Comparison of ENCODE assay signal across 8 mouse cellular contexts in the genomic region with DNA sequence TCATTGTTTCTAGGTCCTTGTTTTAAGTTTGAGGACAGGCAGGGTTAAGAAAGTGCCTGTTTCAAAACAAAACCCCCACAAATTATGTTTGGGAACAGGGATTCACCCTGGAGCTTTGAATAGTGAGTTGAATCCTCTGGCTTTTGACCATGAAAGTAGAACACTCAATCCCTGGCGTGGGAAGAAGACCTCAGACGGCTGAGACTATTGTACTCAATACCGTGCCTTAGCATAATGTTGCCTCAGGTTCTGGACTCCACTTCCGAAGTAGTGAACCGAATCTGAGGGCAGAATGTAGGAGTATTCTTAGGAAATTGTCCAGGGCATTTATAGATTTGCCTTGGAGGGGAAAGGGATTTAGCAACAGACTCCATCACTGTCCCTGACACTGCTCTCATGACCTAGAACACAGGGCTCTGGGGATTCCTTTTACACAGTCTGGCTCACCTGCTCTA. TPM values are rescaled to one million over a fixed set of nuclear protein-coding genes. Genes with fewer than 3 reads are reported as not detected.
DNase-seq lines count a peak whose midpoint lies in the region; ATAC-seq and TF ChIP-seq lines count a peak whose summit lies in the region.

No protein-coding gene starts in this region.

- peaks cover 27% of the 10 kb centered on the region; the same call in 1 of the 2 replicates for H3K4me1 ChIP-seq in heart, postnatal 0 days (ENCODE audit: control insufficient read depth, insufficient read depth)
- H3K4me1 ChIP-seq in embryonic facial prominence, embryonic 11.5 days (ENCODE audit: control insufficient read depth, insufficient read depth, low read length), result peaks cover 3% of the 10 kb centered on the region; the same call in 1 of the 2 replicates
- H3K4me1 ChIP-seq in hindbrain, embryonic 13.5 days (replicated peaks), result peaks cover 21% of the 10 kb centered on the region
- H3K4me1 ChIP-seq in midbrain, embryonic 13.5 days (replicated peaks), result peaks cover 22% of the 10 kb centered on the region

- no peak overlapping the region for H3K27ac ChIP-seq in heart, postnatal 0 days (ENCODE audit: low read depth)
- H3K27ac ChIP-seq in embryonic facial prominence, embryonic 11.5 days (replicated peaks; ENCODE audit: low read depth, low read length), result no peak overlapping the region
- H3K27ac ChIP-seq in hindbrain, embryonic 13.5 days, result no peak overlapping the region
- no peak overlapping the region for H3K27ac ChIP-seq in midbrain, embryonic 13.5 days

- TF ChIP-seq CTCF in heart, postnatal 0 days (IDR thresholded peaks at IDR 0.05; ENCODE audit: low read depth), result no peak

- intact Hi-C loops in heart, postnatal 14 days (cut with DNase I), result loop anchor here (5.0 kb wide), 1 partner anchor 42 kb away; no protein-coding TSS in a partner anchor
- intact Hi-C loops in left cerebral cortex, postnatal 4 days (cut with DNase I), result loop anchor here (5.0 to 10.0 kb wide), 2 partner anchors 60 to 108 kb away; partner anchors contain the start of gene Itih4
- intact Hi-C loops in left cerebral cortex, postnatal 36 days (cut with DNase I), result loop anchor here (5.0 kb wide), 1 partner anchor 37 kb away; no protein-coding TSS in a partner anchor

- H3K4me2 ChIP-seq in heart, postnatal 0 days (ENCODE audit: low read depth, low read length), result peak overlapping the region; percentile 90
- peak overlapping the region; percentile 81; the same call in 1 of the 2 replicates for H3K4me2 ChIP-seq in embryonic facial prominence, embryonic 11.5 days (ENCODE audit: low read depth, low read length)
- peak overlapping the region; percentile 79 for H3K4me2 ChIP-seq in hindbrain, embryonic 13.5 days
- H3K4me2 ChIP-seq in midbrain, embryonic 13.5 days (replicated peaks), result peak overlapping the region; percentile 82

- no peaks in the 10 kb centered on the region for H3K27me3 ChIP-seq in heart, postnatal 0 days (ENCODE audit: control insufficient read depth, insufficient read depth, low read length)
- H3K27me3 ChIP-seq in embryonic facial prominence, embryonic 11.5 days (ENCODE audit: control insufficient read depth, insufficient read depth, low read length), result no peaks in the 10 kb centered on the region
- no peaks in the 10 kb centered on the region for H3K27me3 ChIP-seq in hindbrain, embryonic 13.5 days
- no peaks in the 10 kb centered on the region for H3K27me3 ChIP-seq in midbrain, embryonic 13.5 days

- WGBS in heart, postnatal 0 days, result 32% methylated on average over 5 of the region's 5 CpGs
- WGBS in embryonic facial prominence, embryonic 11.5 days, result 28% methylated on average over 5 of the region's 5 CpGs
- 34% methylated on average over 5 of the region's 5 CpGs for WGBS in hindbrain, embryonic 13.5 days
- 37% methylated on average over 5 of the region's 5 CpGs for WGBS in midbrain, embryonic 13.5 days

- H3K36me3 ChIP-seq in heart, postnatal 0 days (replicated peaks; ENCODE audit: control insufficient read depth, insufficient read depth, low read length), result 0 out of 2 replicates have a peak, but pooled peaks cover 2% of the 10 kb centered on the region
- H3K36me3 ChIP-seq in embryonic facial prominence, embryonic 11.5 days (replicated peaks; ENCODE audit: control insufficient read depth, insufficient read depth, low read depth, low read length), result no peaks in the 10 kb centered on the region
- H3K36me3 ChIP-seq in hindbrain, embryonic 13.5 days, result peaks cover 3% of the 10 kb centered on the region; the same call in 1 of the 2 replicates
- peaks cover 3% of the 10 kb centered on the region; the same call in 1 of the 2 replicates for H3K36me3 ChIP-seq in midbrain, embryonic 13.5 days

- H3K9me3 ChIP-seq in heart, postnatal 0 days (replicated peaks; ENCODE audit: control insufficient read depth, low read length), result no peaks in the 10 kb centered on the region
- H3K9me3 ChIP-seq in embryonic facial prominence, embryonic 11.5 days (replicated peaks; ENCODE audit: control insufficient read depth, low read length), result no peaks in the 10 kb centered on the region
- H3K9me3 ChIP-seq in hindbrain, embryonic 13.5 days, result no peaks in the 10 kb centered on the region
- H3K9me3 ChIP-seq in midbrain, embryonic 13.5 days, result no peaks in the 10 kb centered on the region

- ATAC-seq in heart, postnatal 0 days (ENCODE audit: insufficient read depth, low read depth), result no peak
- no peak for ATAC-seq in embryonic facial prominence, embryonic 11.5 days (replicated peaks; ENCODE audit: insufficient number of reproducible peaks, low FRiP score, low TSS enrichment, low read depth)
- no peak for ATAC-seq in hindbrain, embryonic 13.5 days (ENCODE audit: low FRiP score)
- ATAC-seq in midbrain, embryonic 13.5 days, result 0 out of 2 replicates have a peak, but pooled peaks have one; percentile 9
- ATAC-seq in CD4-positive, CD25-positive, alpha-beta regulatory T cell, adult 4 months, result no peak

- TF ChIP-seq EP300 in heart, postnatal 0 days (IDR thresholded peaks at IDR 0.05; ENCODE audit: low read depth), result no peak

- H3K9ac ChIP-seq in heart, postnatal 0 days (replicated peaks; ENCODE audit: low read depth, low read length), result peak overlapping the region; percentile 76; the same call in 1 of the 2 replicates
- peak overlapping the region; percentile 87 for H3K9ac ChIP-seq in embryonic facial prominence, embryonic 11.5 days (replicated peaks; ENCODE audit: low read length)
- H3K9ac ChIP-seq in hindbrain, embryonic 13.5 days, result peak overlapping the region; percentile 92; the same call in 1 of the 2 replicates
- peak overlapping the region; percentile 89 for H3K9ac ChIP-seq in midbrain, embryonic 13.5 days (replicated peaks)

- peak overlapping the region; percentile 98 for H3K4me3 ChIP-seq in heart, postnatal 0 days (ENCODE audit: low read depth, low read length)
- H3K4me3 ChIP-seq in embryonic facial prominence, embryonic 11.5 days (ENCODE audit: low read depth, low read length), result peak overlapping the region; percentile 83
- peak overlapping the region; percentile 82 for H3K4me3 ChIP-seq in hindbrain, embryonic 13.5 days
- H3K4me3 ChIP-seq in midbrain, embryonic 13.5 days (replicated peaks), result peak overlapping the region; percentile 82

- DNase-seq in heart, postnatal 0 days (ENCODE audit: low spot score), result no peak
- no peak for DNase-seq in heart, postnatal 14 days
- DNase-seq in embryonic facial prominence, embryonic 11.5 days (ENCODE audit: low spot score), result no peak
- no peak for DNase-seq in left cerebral cortex, postnatal 4 days
- no peak for DNase-seq in left cerebral cortex, postnatal 36 days (ENCODE audit: low spot score in 2 of 2)

RNA-seq across cellular contexts. Expression of gene Tmem110, which starts 0.3 kb away (rescaled TPM):
- total RNA-seq in heart, postnatal 0 days (2014; rRNA removed; ENCODE audit: low replicate concordance), result 4.7 and 9.5 TPM in 2 replicates
- polyA plus RNA-seq in heart, postnatal 0 days (2015; fragmentation: Nextera tagmentation; extraction: Ambion mirVana), result 9.2 and 9.9 TPM in 2 replicates
- total RNA-seq in heart, postnatal 14 days (2021), result 1 to 10 TPM; 7.6 to 7.7 TPM
- polyA plus RNA-seq in embryonic facial prominence, embryonic 11.5 days (2014; fragmentation: Nextera tagmentation; extraction: Ambion mirVana), result 31.1 and 36.1 TPM in 2 replicates
- 20.6 and 22.6 TPM in 2 replicates for polyA plus RNA-seq in hindbrain, embryonic 13.5 days (2015; fragmentation: Nextera tagmentation; extraction: Ambion mirVana)
- 18.2 and 18.9 TPM in 2 replicates for polyA plus RNA-seq in midbrain, embryonic 13.5 days (2015; fragmentation: Nextera tagmentation; extraction: Ambion mirVana)
- total RNA-seq in left cerebral cortex, postnatal 4 days (2021), result 10 to 100 TPM; 28.1 to 28.8 TPM
- 10 to 100 TPM; 23.4 to 24.2 TPM for total RNA-seq in left cerebral cortex, postnatal 36 days (2021)
- polyA plus RNA-seq in CD4-positive, CD25-positive, alpha-beta regulatory T cell, adult 4 months (2017; shearing (Covaris generic)), result 1 to 10 TPM; 4.6 to 6.3 TPM

RNA-seq across cellular contexts. Expression of gene Mustn1, which starts 54.0 kb away (rescaled TPM):
- 3.7 and 10.3 TPM in 2 replicates for total RNA-seq in heart, postnatal 0 days (2014; rRNA removed; ENCODE audit: low replicate concordance)
- polyA plus RNA-seq in heart, postnatal 0 days (2015; fragmentation: Nextera tagmentation; extraction: Ambion mirVana), result 6.8 and 7.2 TPM in 2 replicates
- 10 to 100 TPM; 10.7 to 13.5 TPM for total RNA-seq in heart, postnatal 14 days (2021)
- polyA plus RNA-seq in embryonic facial prominence, embryonic 11.5 days (2014; fragmentation: Nextera tagmentation; extraction: Ambion mirVana), result 0.57 and 0.95 TPM in 2 replicates
- 0.97 and 1.00 TPM in 2 replicates for polyA plus RNA-seq in hindbrain, embryonic 13.5 days (2015; fragmentation: Nextera tagmentation; extraction: Ambion mirVana)
- 0.67 and 0.70 TPM in 2 replicates for polyA plus RNA-seq in midbrain, embryonic 13.5 days (2015; fragmentation: Nextera tagmentation; extraction: Ambion mirVana)
- 1 to 10 TPM; 1.1 to 1.4 TPM for total RNA-seq in left cerebral cortex, postnatal 4 days (2021)
- total RNA-seq in left cerebral cortex, postnatal 36 days (2021), result 1 to 10 TPM; 3.0 to 4.5 TPM
- polyA plus RNA-seq in CD4-positive, CD25-positive, alpha-beta regulatory T cell, adult 4 months (2017; shearing (Covaris generic)), result 1 to 10 TPM in 1 of 2 experiments, under 1 TPM in 1; 0.26 to 1.0 TPM
